Mouse (Mus musculus): ENCODE measurements around the gene Kif21a.

Kif21a gene

GRCm38 (mm10) chr15:91049496-91050441, at the start of gene Kif21a:
Gene Kif21a, minus strand, starts transcription at chr15:91049948.
- DNase-seq (ENCODE audit: low spot score in 2 of 2): no peak

- no peak for DNase-seq (ENCODE audit: low spot score in 2 of 2)
Observed at GRCm38 (mm10) chr15:91096606-91097005, 46.9 kb upstream of the Kif21a start.

- no peak for DNase-seq (ENCODE audit: low spot score in 2 of 2)
Observed at GRCm38 (mm10) chr15:91089427-91089826, 39.7 kb upstream of the Kif21a start.

GRCm38 (mm10) chr15:91088071-91088470, 38.3 kb upstream of the Kif21a start:
- DNase-seq (ENCODE audit: low spot score in 2 of 2): no peak

GRCm38 (mm10) chr15:91077457-91078410, 28.0 kb upstream of the Kif21a start:
- DNase-seq (ENCODE audit: low spot score in 2 of 2): no peak

- DNase-seq (ENCODE audit: low spot score in 2 of 2): no peak
Observed at GRCm38 (mm10) chr15:91072440-91072839, 22.7 kb upstream of the Kif21a start.

- no peak for DNase-seq (ENCODE audit: low spot score in 2 of 2)
Observed at GRCm38 (mm10) chr15:91064310-91064826, 14.6 kb upstream of the Kif21a start.

GRCm38 (mm10) chr15:91063845-91064244, 14.1 kb upstream of the Kif21a start:
- no peak for DNase-seq (ENCODE audit: low spot score in 2 of 2)

- DNase-seq (ENCODE audit: low spot score in 2 of 2): no peak
Observed at GRCm38 (mm10) chr15:91056866-91057342, 7.2 kb upstream of the Kif21a start.

GRCm38 (mm10) chr15:91056176-91056865, 6.6 kb upstream of the Kif21a start:
- no peak for DNase-seq (ENCODE audit: low spot score in 2 of 2)

GRCm38 (mm10) chr15:91048951-91049495, 725 bp downstream of the Kif21a start:
- no peak for DNase-seq (ENCODE audit: low spot score in 2 of 2)

GRCm38 (mm10) chr15:91047627-91048026, 2.1 kb downstream of the Kif21a start:
- no peak for DNase-seq (ENCODE audit: low spot score in 2 of 2)

- DNase-seq (ENCODE audit: low spot score in 2 of 2): no peak
Observed at GRCm38 (mm10) chr15:91046506-91046905, 3.2 kb downstream of the Kif21a start.

GRCm38 (mm10) chr15:91043263-91043662, 6.5 kb downstream of the Kif21a start:
- no peak for DNase-seq (ENCODE audit: low spot score in 2 of 2)

GRCm38 (mm10) chr15:91038860-91039259, 10.9 kb downstream of the Kif21a start:
- DNase-seq (ENCODE audit: low spot score in 2 of 2): no peak

- DNase-seq (ENCODE audit: low spot score in 2 of 2): no peak
Observed at GRCm38 (mm10) chr15:91034090-91034489, 15.7 kb downstream of the Kif21a start.

- DNase-seq (ENCODE audit: low spot score in 2 of 2): no peak
Observed at GRCm38 (mm10) chr15:91033529-91033928, 16.2 kb downstream of the Kif21a start.

- no peak for DNase-seq (ENCODE audit: low spot score in 2 of 2)
Observed at GRCm38 (mm10) chr15:91028962-91029361, 20.8 kb downstream of the Kif21a start.

GRCm38 (mm10) chr15:91028494-91028893, 21.3 kb downstream of the Kif21a start:
- DNase-seq (ENCODE audit: low spot score in 2 of 2): no peak

GRCm38 (mm10) chr15:91022276-91022675, 27.5 kb downstream of the Kif21a start:
- DNase-seq (ENCODE audit: low spot score in 2 of 2): no peak

- no peak for DNase-seq (ENCODE audit: low spot score in 2 of 2)
Observed at GRCm38 (mm10) chr15:91018861-91019187, 30.9 kb downstream of the Kif21a start.
